Mouse (Mus musculus) neutrophil, adult 5-6 weeks (primary cell): ENCODE measurements around the gene Atp13a3. TPM values are rescaled to one million over a fixed set of nuclear protein-coding genes. Genes with fewer than 3 reads are reported as not detected.

Experiments
- ATAC-seq: fragments of 151-379, 151-347 bp; 2 replicates; pipeline ENCODE4 v1.8.0; 2017; ENCODE audit warnings: mild to moderate bottlenecking, moderate TSS enrichment; ENCODE audit not compliant: insufficient number of reproducible peaks, poor library complexity, low FRiP score, severe bottlenecking; ENCODE audit errors: extremely low read depth
- total RNA-seq: library from RNA; stranded (forward); fragments of 200-1000 nt; gene quantifications from 2 replicates; pipeline ENCODE4 v1.2.3, GENCODE M21; 2017

Gene Atp13a3
- total RNA-seq, 1 experiment from 2014 or later = 64.1 TPM

- ATAC-seq = no peak
These were observed 18.3 kb upstream of the Atp13a3 start for GRCm38 (mm10) chr16:30424053-30424452.

- ATAC-seq = no peak
These were observed 10.9 kb upstream of the Atp13a3 start for GRCm38 (mm10) chr16:30416707-30417106.

- ATAC-seq = no peak
These were observed 10.5 kb upstream of the Atp13a3 start for GRCm38 (mm10) chr16:30416284-30416683.

- no peak for ATAC-seq
These were observed 6.9 kb upstream of the Atp13a3 start for GRCm38 (mm10) chr16:30412680-30413079.

- no peak for ATAC-seq
These were observed 5.1 kb upstream of the Atp13a3 start for GRCm38 (mm10) chr16:30410914-30411313.

GRCm38 (mm10) chr16:30407513-30407912 is 1.7 kb upstream of the Atp13a3 start:
- no peak for ATAC-seq

GRCm38 (mm10) chr16:30403528-30403927 is 2.2 kb downstream of the Atp13a3 start:
- no peak for ATAC-seq

- no peak for ATAC-seq
These were observed 8.4 kb downstream of the Atp13a3 start for GRCm38 (mm10) chr16:30397127-30398057.

- no peak for ATAC-seq
These were observed 10.6 kb downstream of the Atp13a3 start for GRCm38 (mm10) chr16:30395136-30395535.

GRCm38 (mm10) chr16:30390650-30391340 is 15.0 kb downstream of the Atp13a3 start:
- ATAC-seq = no peak

- ATAC-seq = peak; percentile 62
These were observed 15.7 kb downstream of the Atp13a3 start for GRCm38 (mm10) chr16:30389831-30390649.

GRCm38 (mm10) chr16:30389210-30389684 is 16.5 kb downstream of the Atp13a3 start:
- ATAC-seq = peak; percentile 14; the same call in 1 of the 2 replicates

- ATAC-seq = peak; percentile 60
These were observed 17.1 kb downstream of the Atp13a3 start for GRCm38 (mm10) chr16:30388522-30389209.

- ATAC-seq = 0 out of 2 replicates have a peak, but pooled peaks have one; percentile 4
These were observed 17.8 kb downstream of the Atp13a3 start for GRCm38 (mm10) chr16:30387871-30388460.

GRCm38 (mm10) chr16:30386911-30387439 is 18.8 kb downstream of the Atp13a3 start:
- ATAC-seq = no peak

GRCm38 (mm10) chr16:30385531-30385930 is 20.2 kb downstream of the Atp13a3 start:
- ATAC-seq = no peak

GRCm38 (mm10) chr16:30376237-30376636 is 29.5 kb downstream of the Atp13a3 start:
- ATAC-seq = no peak

GRCm38 (mm10) chr16:30374927-30375326 is 30.8 kb downstream of the Atp13a3 start:
- ATAC-seq = no peak
